Mouse (Mus musculus) lung, postnatal 10 days (tissue): ENCODE measurements around the gene Cdc42ep3.

Experiments
- DNase-seq: peaks from one replicate; pipeline ENCODE4 v3.0.0; 2021

Gene Cdc42ep3

GRCm38 (mm10) chr17:79354444-79355270, at the start of gene Cdc42ep3:
Cdc42ep3 (minus strand) TSS chr17:79355091.
- DNase-seq = peak; percentile 76

GRCm38 (mm10) chr17:79400356-79400755, 45.5 kb upstream of the Cdc42ep3 start:
- DNase-seq = no peak

GRCm38 (mm10) chr17:79398416-79398815, 43.5 kb upstream of the Cdc42ep3 start:
- DNase-seq = no peak

GRCm38 (mm10) chr17:79394799-79395198, 39.9 kb upstream of the Cdc42ep3 start:
- peak; percentile 38 for DNase-seq

DNA sequence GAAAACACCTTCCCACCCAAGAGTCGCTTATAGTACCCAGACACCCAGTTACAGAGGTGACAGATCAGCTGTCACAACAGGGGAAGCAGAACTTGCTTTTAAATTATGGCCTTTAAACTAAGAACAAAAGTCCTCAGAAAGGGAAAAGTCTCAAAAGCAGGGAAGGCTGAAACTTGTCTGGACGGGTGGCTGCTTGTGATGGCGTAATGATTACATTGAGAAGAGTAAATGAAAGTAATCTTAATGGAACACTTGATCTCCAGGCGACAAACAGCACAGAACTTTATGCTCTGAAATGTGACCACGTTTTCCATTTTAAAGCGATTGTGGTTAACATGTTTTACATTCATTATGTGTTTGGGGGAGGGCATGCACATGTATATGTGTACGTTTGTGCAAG, 39.0 kb upstream of the Cdc42ep3 start:
- DNase-seq = no peak

DNA sequence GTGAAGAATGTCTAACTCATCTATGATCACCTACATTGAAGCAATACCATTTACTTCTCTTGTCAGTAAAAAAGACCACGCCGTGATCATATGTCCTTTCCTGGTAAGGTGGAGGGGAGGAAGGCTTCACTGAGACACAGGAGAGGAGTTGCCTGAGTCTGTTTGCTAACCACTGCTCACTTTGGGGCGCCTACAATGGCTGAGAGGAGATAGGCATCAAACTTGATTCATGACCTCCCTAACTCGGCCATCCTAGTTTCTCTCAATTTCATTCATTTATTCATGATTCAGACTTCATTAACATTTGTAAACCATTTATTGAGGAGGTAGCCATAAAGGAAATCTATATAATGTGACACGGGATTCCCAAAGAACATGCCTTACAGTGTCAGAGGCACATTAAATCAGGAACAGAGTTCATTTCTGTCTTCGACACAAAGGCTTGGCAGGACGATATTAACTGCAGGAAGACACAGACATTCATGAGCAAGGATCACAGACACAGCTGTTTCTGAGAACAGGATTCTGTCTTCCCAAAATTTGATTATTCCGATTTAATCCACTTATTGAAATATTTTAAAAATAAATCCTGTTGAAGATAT, 32.7 kb upstream of the Cdc42ep3 start:
- DNase-seq = no peak

GRCm38 (mm10) chr17:79381485-79381884, 26.6 kb upstream of the Cdc42ep3 start:
- no peak for DNase-seq

GRCm38 (mm10) chr17:79379191-79379590, 24.3 kb upstream of the Cdc42ep3 start:
- no peak for DNase-seq

- no peak for DNase-seq
Observed at GRCm38 (mm10) chr17:79376434-79377210, 21.7 kb upstream of the Cdc42ep3 start.

DNA sequence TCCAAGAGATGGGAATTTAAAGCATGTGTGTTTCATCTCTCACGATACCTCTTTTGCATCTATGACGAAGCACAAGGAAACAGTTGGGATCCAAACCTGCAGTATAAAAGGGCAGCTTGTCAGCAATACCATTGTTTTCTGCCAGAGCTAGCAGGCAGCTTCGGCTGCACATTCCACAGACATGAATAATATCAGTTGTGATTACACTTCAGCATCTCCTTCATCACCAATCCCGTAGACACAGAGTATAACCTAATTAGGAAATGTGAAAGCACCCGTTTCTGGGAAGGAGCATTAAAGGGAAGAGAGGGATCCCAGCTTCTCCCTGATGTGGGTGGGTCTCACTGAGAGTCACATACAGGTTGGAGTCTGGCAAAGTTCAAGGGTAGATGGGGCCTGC, 18.1 kb upstream of the Cdc42ep3 start:
- no peak for DNase-seq

DNA sequence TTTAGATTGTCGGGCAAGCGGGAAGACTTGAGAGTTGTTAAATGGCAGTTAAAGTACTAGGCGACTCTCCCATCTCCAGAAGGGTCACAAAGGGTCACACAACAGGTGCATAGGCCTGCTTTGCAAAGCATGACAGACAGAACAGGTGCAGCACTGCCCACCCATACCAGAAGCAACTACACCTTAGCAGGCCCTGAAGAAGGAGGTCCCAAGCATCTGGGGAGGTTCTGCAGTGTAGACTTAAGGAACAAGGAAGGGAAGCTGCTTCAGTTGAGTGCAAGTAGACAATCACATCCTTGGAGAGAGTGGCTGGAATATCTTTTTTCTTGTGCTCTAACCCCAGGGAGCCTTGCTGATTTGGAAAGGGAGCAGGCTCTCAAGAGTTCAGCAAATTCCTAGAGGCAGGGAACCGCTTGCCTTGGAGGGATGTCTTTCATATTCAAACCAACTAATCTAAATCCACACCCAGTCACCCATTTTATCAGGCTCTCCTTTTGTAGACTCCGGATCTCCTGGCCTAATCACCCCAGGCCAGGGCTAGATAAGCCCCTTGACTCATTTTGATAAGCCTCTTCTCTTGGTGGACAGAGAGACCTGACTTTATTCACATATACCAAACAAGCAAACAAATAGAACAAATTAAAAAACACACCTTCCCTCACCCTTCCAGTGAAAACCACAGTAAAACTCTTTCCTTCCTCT, 10.0 kb upstream of the Cdc42ep3 start:
- DNase-seq = no peak

DNA sequence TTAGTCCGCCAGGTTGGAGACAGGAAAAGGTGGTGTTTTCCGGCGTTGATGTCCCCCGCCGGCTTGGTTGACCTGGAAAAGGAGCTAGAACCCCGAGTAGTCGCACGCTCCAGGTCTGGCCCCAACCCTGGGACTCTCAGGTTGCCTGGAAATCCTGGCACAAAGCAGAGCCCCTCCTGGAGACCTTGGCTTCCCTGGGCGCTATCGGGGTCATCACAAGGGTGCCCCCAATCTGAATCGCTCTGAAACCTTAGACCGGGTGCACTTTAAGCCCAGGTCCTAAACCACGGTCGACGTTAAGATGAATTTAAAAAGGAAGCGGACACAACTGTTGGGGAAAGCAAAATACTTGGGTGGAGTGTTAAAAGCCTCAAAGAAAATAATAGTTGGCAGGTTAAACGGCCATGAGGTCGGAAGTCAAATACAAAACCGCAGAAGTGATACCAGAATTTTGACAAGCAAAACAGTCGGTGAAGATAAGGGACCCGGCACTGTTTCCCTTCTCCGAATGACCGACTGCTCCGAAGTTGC, 1.2 kb upstream of the Cdc42ep3 start:
- DNase-seq = peak; percentile 30

GRCm38 (mm10) chr17:79355271-79355991, 540 bp upstream of the Cdc42ep3 start:
- DNase-seq = peak; percentile 73

DNA sequence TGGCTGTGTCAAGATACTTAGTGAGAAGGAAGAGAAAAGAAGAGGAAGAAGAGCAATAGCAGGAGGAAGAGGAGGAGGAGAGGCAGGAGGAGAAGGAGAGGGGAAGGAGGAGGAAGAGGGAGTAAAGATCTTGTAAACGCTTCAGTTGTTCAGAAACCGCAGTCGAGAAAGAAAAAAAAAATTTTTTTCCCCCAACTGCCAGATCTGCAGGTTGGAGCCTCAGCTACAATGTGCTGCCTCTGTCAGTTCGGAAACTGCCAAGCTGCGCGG, 782 bp downstream of the Cdc42ep3 start:
- no peak for DNase-seq

- no peak for DNase-seq
Observed at GRCm38 (mm10) chr17:79353446-79354173, 1.3 kb downstream of the Cdc42ep3 start.

DNA sequence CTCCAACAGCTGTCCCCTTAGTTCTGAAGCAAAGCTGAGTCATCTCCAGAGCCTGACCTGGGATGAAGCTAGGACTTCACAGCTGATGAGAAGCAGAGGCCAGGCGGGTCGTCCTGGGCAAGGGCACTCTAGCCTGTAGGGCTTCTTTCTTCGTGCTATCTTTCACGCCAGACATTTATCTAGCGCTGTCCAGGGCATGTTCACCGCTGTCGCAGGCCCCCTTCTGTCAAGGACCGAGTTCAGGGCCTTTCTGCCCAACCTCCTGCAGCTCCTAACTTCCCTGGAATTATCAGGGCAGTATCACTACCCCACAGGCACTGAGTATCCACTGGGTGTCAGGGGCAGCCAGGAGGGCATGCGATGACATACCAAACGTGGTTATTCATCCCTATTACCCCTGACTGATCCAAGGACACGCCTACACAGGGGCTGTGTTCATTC, 4.1 kb downstream of the Cdc42ep3 start:
- no peak for DNase-seq

DNA sequence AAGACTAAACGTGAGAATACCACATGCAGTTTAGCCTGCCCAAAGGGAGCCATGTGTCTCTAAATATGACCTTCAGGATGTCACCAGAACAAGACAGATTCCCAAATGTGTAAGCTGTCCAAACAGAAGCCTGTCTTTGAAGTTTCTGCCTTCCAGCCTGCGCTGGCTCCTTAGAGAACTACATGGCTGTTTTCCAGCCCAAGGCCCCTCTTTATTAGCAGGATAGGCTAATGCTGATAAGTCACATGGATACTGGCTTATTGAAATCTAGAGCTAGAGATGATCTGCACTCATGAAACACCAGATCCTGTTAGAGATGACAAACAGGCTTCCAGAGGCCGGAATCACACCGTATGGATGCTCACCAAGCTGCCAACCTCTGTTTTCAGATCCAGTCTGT, 5.5 kb downstream of the Cdc42ep3 start:
- DNase-seq = no peak

- no peak for DNase-seq
Observed at GRCm38 (mm10) chr17:79347920-79348589, 6.8 kb downstream of the Cdc42ep3 start.

DNA sequence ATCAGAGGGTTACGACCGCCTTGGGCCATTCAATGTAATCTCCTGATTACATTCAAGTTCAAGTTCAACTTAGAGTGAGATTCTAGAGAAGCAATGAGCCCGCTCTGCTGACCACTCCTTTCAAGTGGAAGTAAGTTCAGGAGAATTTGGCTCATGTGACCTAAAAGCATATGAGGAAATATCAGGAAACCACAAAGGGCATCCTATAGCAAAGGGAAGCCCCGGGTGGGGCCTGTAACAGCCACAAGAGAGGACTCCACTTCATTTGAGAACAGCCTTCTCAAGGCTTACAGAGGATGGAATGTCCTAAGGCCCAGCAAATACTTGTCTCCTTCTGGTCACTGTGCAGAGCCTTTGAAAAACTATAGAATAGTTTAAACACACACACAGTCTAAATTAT, 7.6 kb downstream of the Cdc42ep3 start:
- DNase-seq = no peak

DNA sequence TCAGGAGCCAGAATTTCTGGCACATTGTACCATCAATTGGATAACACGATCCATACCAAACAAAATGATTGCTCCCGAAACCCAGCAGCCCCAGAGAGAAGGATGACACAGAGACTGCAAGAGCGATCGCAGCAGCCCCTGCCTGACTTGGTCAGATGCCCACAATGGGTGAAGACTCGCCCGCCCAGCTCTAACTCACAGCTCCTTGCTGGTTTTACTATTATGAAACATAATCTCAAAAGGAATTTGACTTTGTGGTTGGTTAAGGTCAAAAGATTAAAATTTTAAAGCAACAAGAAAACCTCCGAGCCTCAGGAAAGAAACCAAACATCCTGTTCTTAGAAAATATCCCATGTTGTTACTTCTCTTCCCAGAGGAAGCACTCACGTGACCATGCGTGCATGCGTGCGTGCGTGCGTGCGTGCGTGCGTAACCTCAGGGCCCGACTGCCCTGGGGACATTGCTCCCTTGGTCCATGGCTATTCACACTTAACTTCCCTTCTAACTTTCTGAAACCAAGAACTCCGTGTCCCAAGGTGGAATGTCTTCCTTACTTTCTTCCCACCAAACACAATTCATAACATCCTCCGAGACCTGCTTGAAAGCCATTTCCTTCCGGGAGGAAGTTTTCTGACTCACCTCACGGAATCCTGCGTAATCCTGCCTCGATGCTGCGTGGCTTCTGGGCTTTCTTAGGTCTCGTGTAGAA, 9.7 kb downstream of the Cdc42ep3 start:
- no peak for DNase-seq
